Mouse (Mus musculus): Measurements from ENCODE around the gene Clcn1.

DNA sequence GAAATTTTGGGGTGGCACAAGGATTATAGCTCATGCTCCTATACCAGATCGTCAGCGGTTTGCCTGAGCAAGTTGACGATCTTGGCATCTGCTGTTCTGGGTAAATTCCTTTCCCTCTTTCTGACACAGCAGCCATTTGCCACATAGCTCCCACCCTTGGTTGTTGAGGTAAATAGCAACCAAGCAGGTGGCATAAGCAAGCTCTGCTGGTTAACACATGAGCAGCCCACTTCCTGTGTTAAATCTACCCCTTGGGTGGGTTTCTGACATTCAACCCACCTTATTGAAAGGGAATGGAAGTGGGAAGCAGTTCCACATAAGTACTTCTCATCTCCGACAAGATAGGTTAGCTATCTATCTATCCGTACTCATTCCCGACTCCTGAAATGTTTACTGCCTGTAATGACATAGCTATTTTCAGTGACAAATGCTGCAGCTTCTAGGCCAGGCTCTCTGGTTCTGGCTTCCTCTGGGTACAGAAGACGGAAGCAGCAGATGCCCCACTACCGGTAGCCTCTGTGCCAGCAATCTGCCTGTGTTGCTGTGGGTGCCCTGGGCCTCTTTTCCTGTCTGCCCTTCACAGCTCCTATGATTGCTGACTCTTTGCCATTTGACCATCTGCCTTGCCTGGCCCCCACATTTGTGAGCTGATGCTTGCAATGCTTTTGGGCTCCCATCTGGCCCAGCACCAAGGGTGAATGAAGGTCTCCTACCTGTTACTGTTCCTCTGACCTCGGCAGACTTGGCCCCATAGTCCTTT, 57.1 kb downstream of the Clcn1 start:
- no peak for TF ChIP-seq CTCF (IDR thresholded peaks at IDR 0.05)
- no peak for TF ChIP-seq POLR2A (IDR thresholded peaks at IDR 0.05; ENCODE audit: insufficient read depth, low read depth, low read length)
